Mouse (Mus musculus) kidney, adult 18-20 months (tissue): Measurements from ENCODE around the gene Gm11567.
"Not testable (repeated sequence)": the region's sequence is repeated elsewhere in the genome, so short reads cannot be mapped to it uniquely, and the experiment has no call there.

Source experiments
- DNase-seq: peaks from one replicate; pipeline ENCODE4 v3.0.0; 2021

The Gm11567 gene

DNA sequence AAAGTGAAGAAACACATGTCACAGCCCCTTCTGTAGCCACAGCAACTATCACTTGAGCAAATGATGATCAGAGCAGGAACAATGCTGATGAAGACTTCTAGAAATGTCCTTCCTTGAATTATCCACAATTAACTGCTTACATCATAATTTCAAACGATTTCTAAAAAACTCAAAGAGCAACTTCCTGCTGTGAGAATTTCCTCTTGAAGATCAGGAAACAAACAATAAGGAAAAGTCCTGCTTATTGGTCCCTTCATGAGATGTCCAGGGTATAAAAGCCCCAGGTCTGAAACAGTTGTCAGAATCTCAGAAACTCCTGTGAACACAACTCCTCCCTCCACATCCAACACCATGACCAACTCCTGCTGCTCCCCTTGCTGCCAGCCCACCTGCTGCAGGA is at the start of gene Gm11567:
Gene Gm11567, plus strand, starts transcription at position 301 of the 400 bp plus-strand sequence.
- not testable (repeated sequence) for DNase-seq

- DNase-seq: no peak
Observed at GRCm38 (mm10) chr11:99837966-99838365, 41.0 kb upstream of the Gm11567 start, which contains the start of gene 2300003K06Rik. Gene 2300003K06Rik, minus strand, starts transcription at chr11:99838066.

- no peak for DNase-seq
Observed at GRCm38 (mm10) chr11:99842185-99842584, 36.8 kb upstream of the Gm11567 start.

DNA sequence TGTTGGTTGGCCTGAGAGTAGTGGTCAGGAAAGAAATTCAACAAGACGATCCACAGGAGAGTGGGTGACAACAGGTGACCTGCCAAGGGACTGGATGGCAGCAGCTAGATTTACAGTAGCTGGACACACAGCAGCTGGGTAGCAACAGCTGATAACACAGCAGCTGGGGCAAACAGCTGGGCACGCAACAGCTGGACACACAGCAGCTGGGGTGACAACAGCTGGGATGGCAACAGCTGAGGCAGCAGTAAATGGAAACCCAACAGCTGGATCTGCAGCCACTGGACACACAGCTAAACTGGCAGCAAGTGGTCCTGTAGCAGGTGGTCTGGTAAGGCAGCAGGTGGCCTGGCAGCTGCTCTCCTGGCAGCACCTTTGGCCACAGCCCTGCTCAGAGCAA is 32.2 kb upstream of the Gm11567 start:
- no peak for DNase-seq

DNA sequence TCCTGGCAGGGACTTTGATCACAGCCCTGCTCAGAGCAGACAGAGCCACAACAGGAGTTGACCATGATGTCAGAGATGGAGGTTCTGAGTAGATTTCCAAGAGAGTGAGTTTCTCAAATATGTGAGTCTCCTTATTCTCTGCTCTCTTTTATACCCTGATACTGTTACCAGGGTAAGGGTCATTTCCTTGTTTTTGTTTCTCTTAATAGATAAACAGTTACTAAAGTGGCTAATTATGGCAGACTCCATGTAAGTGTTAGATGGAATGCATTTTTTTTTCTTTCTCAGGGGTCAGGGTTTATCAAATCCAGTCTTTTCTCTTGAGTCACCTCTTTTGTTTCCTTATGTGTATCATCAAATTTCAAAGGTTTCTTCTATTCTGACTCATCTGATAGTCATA is 27.5 kb upstream of the Gm11567 start, which contains the start of gene Krtap4-16:
Gene Krtap4-16, minus strand, starts transcription at position 101 of the 400 bp plus-strand sequence.
- no peak for DNase-seq

- no peak for DNase-seq
Observed at GRCm38 (mm10) chr11:99854121-99854520, 24.9 kb upstream of the Gm11567 start.

DNA sequence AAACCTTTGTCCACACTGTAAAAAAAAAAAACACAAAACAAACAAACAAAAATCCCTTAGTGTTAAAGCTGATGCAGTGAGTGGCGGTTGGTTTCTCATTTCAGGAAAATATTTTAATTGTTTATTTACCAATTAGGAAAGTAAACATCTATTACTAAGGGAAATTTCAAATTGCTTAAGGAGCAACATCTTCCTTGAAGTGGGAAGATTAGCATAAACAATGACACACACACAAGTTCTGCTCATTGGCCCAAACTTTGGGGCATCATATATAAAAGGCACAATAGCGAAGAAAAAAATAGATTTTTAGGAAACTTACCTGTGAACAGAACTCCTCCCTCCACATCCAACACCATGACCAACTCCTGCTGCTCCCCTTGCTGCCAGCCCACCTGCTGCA is 21.4 kb upstream of the Gm11567 start, which contains the start of gene Gm11568:
Gene Gm11568, plus strand, starts transcription at position 301 of the 400 bp plus-strand sequence.
- DNase-seq: no peak

DNA sequence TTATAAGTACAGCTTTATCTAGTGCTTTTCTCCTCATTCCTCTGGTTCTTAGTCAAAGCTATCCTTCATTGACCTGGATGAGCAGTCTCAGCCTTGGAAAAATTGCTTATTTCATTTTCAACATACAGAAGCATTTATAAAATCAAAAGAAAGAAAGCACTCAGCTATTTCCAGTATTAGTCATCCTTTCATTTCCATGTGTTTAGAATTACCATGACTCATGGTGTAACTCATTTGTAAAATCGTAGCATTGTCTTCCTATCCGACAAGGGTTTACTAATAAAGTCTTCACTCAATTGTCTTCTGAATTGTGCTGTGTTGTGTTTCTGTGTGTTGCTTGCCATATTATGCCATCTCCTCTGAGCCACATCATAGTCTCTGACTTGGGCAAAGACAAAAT is 20.2 kb upstream of the Gm11567 start:
- DNase-seq: no peak

GRCm38 (mm10) chr11:99864176-99864575 is 14.8 kb upstream of the Gm11567 start, which contains the start of gene Gm11559:
Gene Gm11559, plus strand, starts transcription at chr11:99864476.
- DNase-seq: not testable (repeated sequence)

DNA sequence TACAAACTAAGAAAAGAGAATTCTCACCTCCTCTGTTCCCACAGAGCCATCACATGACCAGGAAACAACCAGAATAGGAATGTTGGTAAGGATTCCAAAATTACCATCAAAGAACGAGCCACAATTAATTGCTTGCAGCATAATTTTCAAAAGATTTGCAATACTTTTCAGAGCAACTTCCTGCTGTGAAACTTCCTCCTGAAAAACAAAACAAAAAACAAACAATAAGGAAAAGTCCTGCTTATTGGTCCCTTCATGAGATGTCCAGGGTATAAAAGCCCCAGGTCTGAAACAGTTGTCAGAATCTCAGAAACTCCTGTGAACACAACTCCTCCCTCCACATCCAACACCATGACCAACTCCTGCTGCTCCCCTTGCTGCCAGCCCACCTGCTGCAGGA is 5.9 kb upstream of the Gm11567 start, which contains the start of gene Krtap9-1:
Gene Krtap9-1, plus strand, starts transcription at position 301 of the 400 bp plus-strand sequence.
- DNase-seq: not testable (repeated sequence)

- DNase-seq: no peak
Observed at GRCm38 (mm10) chr11:99907620-99908019, 28.6 kb downstream of the Gm11567 start, which contains the start of gene Krtap31-1. Gene Krtap31-1, plus strand, starts transcription at chr11:99907920.

- DNase-seq: no peak
Observed at GRCm38 (mm10) chr11:99914451-99914850, 35.5 kb downstream of the Gm11567 start, which contains the start of gene Gm11565. Gene Gm11565, plus strand, starts transcription at chr11:99914751.
